Mouse (Mus musculus) CH12.LX (cell line): Measurements from ENCODE around the gene Hic2. TPM values are rescaled to one million over a fixed set of nuclear protein-coding genes. Genes with fewer than 3 reads are reported as not detected.

Experiments used
- DNase-seq: peaks from one replicate; pipeline ENCODE4 v3.0.0-alpha.2; 2013; ENCODE audit errors: extremely low read depth
- H3K27ac ChIP-seq: 2 replicates; pipeline ENCODE4 v1.5.1; 2012; ENCODE audit warnings: low read depth, mild to moderate bottlenecking, control low read depth, moderate library complexity; ENCODE audit not compliant: insufficient read depth
- H3K27me3 ChIP-seq: replicated peaks from 2 replicates; pipeline ENCODE3; 2012; ENCODE audit warnings: inconsistent platforms
- H3K36me3 ChIP-seq, 2 experiments: replicated peaks in 1 of 2; 2 replicates each; pipeline versions ENCODE3 to v1.6.1; 2012; ENCODE audit warnings: inconsistent platforms in 1 of 2, low read length in 1 of 2, mild to moderate bottlenecking in 1 of 2, mixed read lengths in 1 of 2, moderate library complexity in 1 of 2; ENCODE audit not compliant: control insufficient read depth in 1 of 2, insufficient read depth in 1 of 2
- H3K4me1 ChIP-seq, 2 experiments: 2 replicates each; pipeline ENCODE4 v1.6.1; 2012; ENCODE audit warnings: inconsistent platforms in 1 of 2, moderate library complexity in 1 of 2; ENCODE audit not compliant: insufficient read depth in 2 of 2, control insufficient read depth in 1 of 2
- H3K4me2 ChIP-seq: 2 replicates; pipeline ENCODE4 v1.6.1; 2012; ENCODE audit warnings: low read depth, mild to moderate bottlenecking, control low read depth; ENCODE audit not compliant: poor library complexity, insufficient read depth, severe bottlenecking
- H3K4me3 ChIP-seq, 3 experiments: fragments of 150-350 bp in 1 of 3; sonication (generic) in 1 of 3; replicated peaks in 1 of 3; 2 replicates each; pipeline versions ENCODE3 to v1.5.1; 2011 to 2012; ENCODE audit warnings: low read depth in 2 of 3, low read length in 2 of 3, mild to moderate bottlenecking in 2 of 3, moderate library complexity in 2 of 3, control low read depth in 1 of 3, improper control_type of control experiment in 1 of 3, inconsistent platforms in 1 of 3, mixed read lengths in 1 of 3; ENCODE audit not compliant: poor library complexity in 1 of 3
- H3K79me2 ChIP-seq: replicated peaks from 2 replicates; pipeline ENCODE4 v1.6.1; 2012; ENCODE audit warnings: mild to moderate bottlenecking, moderate library complexity; ENCODE audit not compliant: control insufficient read depth, poor library complexity, insufficient read depth, severe bottlenecking; ENCODE audit errors: extremely low read depth
- H3K9ac ChIP-seq: 2 replicates; pipeline ENCODE4 v1.6.1; 2012; ENCODE audit warnings: low read depth, mild to moderate bottlenecking, control low read depth, moderate library complexity; ENCODE audit not compliant: insufficient read depth
- H3K9me3 ChIP-seq: replicated peaks from 2 replicates; pipeline ENCODE3; 2012; ENCODE audit warnings: low read length, inconsistent platforms, mixed read lengths
- BHLHE40 ChIP-seq: IDR thresholded peaks from 2 replicates; pipeline ENCODE4 v1.6.1; 2011; ENCODE audit warnings: mild to moderate bottlenecking, low read depth, low read length, improper control_type of control experiment
- CHD1 ChIP-seq: IDR thresholded peaks from 2 replicates; pipeline ENCODE4 v1.6.1; 2012; ENCODE audit warnings: low read depth, low read length, improper control_type of control experiment, inconsistent platforms
- CHD2 ChIP-seq: IDR thresholded peaks from 2 replicates; pipeline ENCODE4 v1.6.1; 2011; ENCODE audit warnings: low read length, improper control_type of control experiment
- CTCF ChIP-seq, 2 experiments: IDR thresholded peaks in 1 of 2; conservative IDR thresholded peaks in 1 of 2; 2 replicates each; pipeline ENCODE4 v1.5.1; 2011 to 2012; ENCODE audit warnings: low read depth in 2 of 2, low read length in 2 of 2, improper control_type of control experiment in 1 of 2, inconsistent platforms in 1 of 2, mild to moderate bottlenecking in 1 of 2, moderate library complexity in 1 of 2
- E2F4 ChIP-seq: IDR thresholded peaks from 2 replicates; pipeline ENCODE4 v1.6.1; 2011; ENCODE audit warnings: low read depth, low read length, improper control_type of control experiment; ENCODE audit not compliant: insufficient replicate concordance
- ELF1 ChIP-seq: IDR thresholded peaks from 2 replicates; pipeline ENCODE4 v1.6.1; 2014; ENCODE audit warnings: low read depth, mild to moderate bottlenecking, inconsistent platforms, low read length, improper control_type of control experiment
- EP300 ChIP-seq: IDR thresholded peaks from 2 replicates; pipeline ENCODE4 v1.6.1; 2011; ENCODE audit warnings: low read length, improper control_type of control experiment
- ETS1 ChIP-seq: conservative IDR thresholded peaks from 2 replicates; pipeline ENCODE4 v1.6.1; 2012; ENCODE audit warnings: low read depth, mild to moderate bottlenecking, inconsistent platforms, low read length, improper control_type of control experiment, moderate library complexity
- GABPA ChIP-seq: IDR thresholded peaks from 2 replicates; pipeline ENCODE4 v1.6.1; 2012; ENCODE audit warnings: low read depth, low read length, improper control_type of control experiment, inconsistent platforms; ENCODE audit not compliant: insufficient replicate concordance
- HCFC1 ChIP-seq: IDR thresholded peaks from 2 replicates; pipeline ENCODE4 v1.6.1; 2012; ENCODE audit warnings: low read depth, mild to moderate bottlenecking, inconsistent platforms, low read length, improper control_type of control experiment
- IRF4 ChIP-seq: IDR thresholded peaks from 2 replicates; pipeline ENCODE4 v1.6.1; 2014; ENCODE audit warnings: low read depth, mild to moderate bottlenecking, inconsistent platforms, low read length, improper control_type of control experiment
- JUN ChIP-seq: IDR thresholded peaks from 2 replicates; pipeline ENCODE4 v1.6.1; 2011; ENCODE audit warnings: low read depth, mild to moderate bottlenecking, low read length, improper control_type of control experiment, moderate library complexity; ENCODE audit not compliant: insufficient read depth
- JUND ChIP-seq: conservative IDR thresholded peaks from 2 replicates; pipeline ENCODE4 v1.6.1; 2011; ENCODE audit warnings: low read depth, low read length, improper control_type of control experiment
- KAT2A ChIP-seq: IDR thresholded peaks from 2 replicates; pipeline ENCODE4 v1.6.1; 2012; ENCODE audit warnings: low read length, improper control_type of control experiment, inconsistent platforms; ENCODE audit not compliant: insufficient replicate concordance
- MAFK ChIP-seq: IDR thresholded peaks from 2 replicates; pipeline ENCODE4 v1.6.1; 2011; ENCODE audit warnings: low read length, improper control_type of control experiment; ENCODE audit not compliant: insufficient replicate concordance
- MAX ChIP-seq: IDR thresholded peaks from 2 replicates; pipeline ENCODE4 v1.6.1; 2011; ENCODE audit warnings: low read length, improper control_type of control experiment
- MAZ ChIP-seq: IDR thresholded peaks from 2 replicates; pipeline ENCODE4 v1.6.1; 2012; ENCODE audit warnings: low read depth, mild to moderate bottlenecking, inconsistent platforms, low read length, improper control_type of control experiment, moderate library complexity
- MEF2A ChIP-seq: IDR thresholded peaks from 2 replicates; pipeline ENCODE4 v1.6.1; 2014; ENCODE audit warnings: low read depth, mild to moderate bottlenecking, inconsistent platforms, low read length, improper control_type of control experiment, borderline replicate concordance
- MXI1 ChIP-seq: IDR thresholded peaks from 2 replicates; pipeline ENCODE4 v1.6.1; 2011; ENCODE audit warnings: mild to moderate bottlenecking, low read depth, low read length, improper control_type of control experiment
- MYC ChIP-seq: IDR thresholded peaks from 2 replicates; pipeline ENCODE4 v1.6.1; 2011; ENCODE audit warnings: low read depth, mild to moderate bottlenecking, improper control_type of control experiment, low read length
- NELFE ChIP-seq: IDR thresholded peaks from 2 replicates; pipeline ENCODE4 v1.6.1; 2011; ENCODE audit warnings: low read depth, low read length, improper control_type of control experiment
- NRF1 ChIP-seq: IDR thresholded peaks from 2 replicates; pipeline ENCODE4 v1.6.1; 2014; ENCODE audit warnings: low read depth, mild to moderate bottlenecking, inconsistent platforms, low read length, improper control_type of control experiment, moderate library complexity
- PAX5 ChIP-seq: IDR thresholded peaks from 2 replicates; pipeline ENCODE4 v1.6.1; 2012; ENCODE audit warnings: low read length, inconsistent platforms, mixed read lengths
- POLR2A ChIP-seq: IDR thresholded peaks from 2 replicates; pipeline ENCODE4 v1.6.1; 2011; ENCODE audit warnings: low read depth, mild to moderate bottlenecking, improper control_type of control experiment, low read length
- POLR2AphosphoS2 ChIP-seq: IDR thresholded peaks from 2 replicates; pipeline ENCODE4 v1.6.1; 2011; ENCODE audit warnings: low read depth, low read length, improper control_type of control experiment
- RAD21 ChIP-seq: IDR thresholded peaks from 2 replicates; pipeline ENCODE4 v1.6.1; 2011; ENCODE audit warnings: low read depth, mild to moderate bottlenecking, low read length, improper control_type of control experiment, moderate library complexity
- RCOR1 ChIP-seq: conservative IDR thresholded peaks from 2 replicates; pipeline ENCODE4 v1.6.1; 2012; ENCODE audit warnings: low read depth, mild to moderate bottlenecking, inconsistent platforms, low read length, improper control_type of control experiment
- SIN3A ChIP-seq: IDR thresholded peaks from 2 replicates; pipeline ENCODE4 v1.6.1; 2012; ENCODE audit warnings: low read length, improper control_type of control experiment, inconsistent platforms
- SMC3 ChIP-seq: IDR thresholded peaks from 2 replicates; pipeline ENCODE4 v1.6.1; 2011; ENCODE audit warnings: low read depth, low read length, improper control_type of control experiment
- TBP ChIP-seq: conservative IDR thresholded peaks from 2 replicates; pipeline ENCODE4 v1.6.1; 2011; ENCODE audit warnings: low read depth, low read length, improper control_type of control experiment
- TCF12 ChIP-seq: IDR thresholded peaks from 2 replicates; pipeline ENCODE4 v1.6.1; 2014; ENCODE audit warnings: low read depth, mild to moderate bottlenecking, inconsistent platforms, low read length, improper control_type of control experiment
- UBTF ChIP-seq: IDR thresholded peaks from 2 replicates; pipeline ENCODE4 v1.6.1; 2012; ENCODE audit warnings: low read depth, mild to moderate bottlenecking, inconsistent platforms, low read length, improper control_type of control experiment, moderate library complexity
- USF1 ChIP-seq: IDR thresholded peaks from 2 replicates; pipeline ENCODE4 v1.6.1; 2014; ENCODE audit warnings: low read depth, mild to moderate bottlenecking, inconsistent platforms, low read length, improper control_type of control experiment
- USF2 ChIP-seq: conservative IDR thresholded peaks from 2 replicates; pipeline ENCODE4 v1.6.1; 2011; ENCODE audit warnings: low read depth, low read length, improper control_type of control experiment
- ZC3H11A ChIP-seq: IDR thresholded peaks from 2 replicates; pipeline ENCODE4 v1.6.1; 2012; ENCODE audit warnings: low read depth, mild to moderate bottlenecking, inconsistent platforms, low read length, improper control_type of control experiment
- ZKSCAN1 ChIP-seq: IDR thresholded peaks from 2 replicates; pipeline ENCODE4 v1.6.1; 2012; ENCODE audit warnings: low read depth, inconsistent platforms, low read length, improper control_type of control experiment, borderline replicate concordance
- ZMIZ1 ChIP-seq: IDR thresholded peaks from 2 replicates; pipeline ENCODE4 v1.6.1; 2012; ENCODE audit warnings: low read depth, mild to moderate bottlenecking, inconsistent platforms, low read length, improper control_type of control experiment
- ZNF384 ChIP-seq: IDR thresholded peaks from 2 replicates; pipeline ENCODE4 v1.6.1; 2012; ENCODE audit warnings: low read depth, low read length, improper control_type of control experiment, inconsistent platforms
- dilution Hi-C: fragments of 300-500 bp; cut with MboI; formaldehyde crosslinking; loops from 2 replicates; pipeline ENCODE4 v1.14.3; 2020; ENCODE audit warnings: low sequenced_read_pairs; ENCODE audit not compliant: extremely low pct_unique_long_range_greater_than_20kb, extremely low pct_ligation_motif_present
- in situ Hi-C: fragments of 300-500 bp; cut with MboI; formaldehyde crosslinking; loops from 3 replicates; pipeline ENCODE4 v1.14.3; 2019; ENCODE audit warnings: low sequenced_read_pairs, low pct_ligation_motif_present, low pct_unique_long_range_greater_than_20kb, mixed read lengths
- polyA plus RNA-seq: library from polyadenylated mRNA; unstranded; fragments of >175 nt; gene quantifications from 2 replicates; pipeline ENCODE4 v1.2.1, GENCODE M21; 2012; ENCODE audit warnings: low read depth; ENCODE audit not compliant: insufficient read length
- total RNA-seq, 2 experiments: library from RNA; depleted of rRNA; stranded (reverse); fragments of 300-350 nt in 1 of 2; fragments of >200 nt in 1 of 2; gene quantifications; 2 replicates each; pipeline ENCODE4 v1.2.3; 2012 to 2014

The Hic2 gene
- total and polyA plus RNA-seq, 3 experiments = 6.2 to 9.6 (median 8.1) TPM

DNA sequence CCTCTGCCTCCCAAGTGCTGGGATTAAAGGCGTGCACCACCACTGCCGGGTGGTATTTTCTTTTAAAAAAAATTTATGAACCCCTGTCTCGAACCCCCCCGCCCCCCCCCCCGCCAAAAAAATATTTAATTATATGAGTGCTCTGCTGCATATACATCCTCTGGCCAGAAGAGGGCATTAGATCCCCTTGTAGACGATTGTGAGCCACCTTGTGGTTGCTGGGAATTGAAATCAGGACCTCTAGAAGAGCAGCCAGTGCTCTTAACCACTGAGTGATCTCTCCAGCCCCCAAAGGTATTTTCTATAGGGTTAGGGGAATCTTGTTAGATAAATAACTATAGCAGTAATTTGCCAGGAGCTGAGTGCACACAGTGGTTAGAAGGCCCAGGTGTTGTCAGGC lies 28.4 kb upstream of the Hic2 start:
- H3K27me3 ChIP-seq = peaks cover 33% of the 10 kb centered on the region
- H3K79me2 ChIP-seq = peaks cover 13% of the 10 kb centered on the region
- H3K27ac ChIP-seq = no peak overlapping the region
- TF ChIP-seq MEF2A = no peak
- TF ChIP-seq ELF1 = no peak
- TF ChIP-seq KAT2A = no peak
- TF ChIP-seq RCOR1 = no peak
- TF ChIP-seq BHLHE40 = no peak
- no peak for TF ChIP-seq MAFK
- no peak for TF ChIP-seq MAX
- TF ChIP-seq NRF1 = no peak
- TF ChIP-seq EP300 = no peak
- no peak for TF ChIP-seq PAX5
- no peak for TF ChIP-seq POLR2AphosphoS2
- no peak for TF ChIP-seq TCF12
- TF ChIP-seq E2F4 = no peak
- TF ChIP-seq MYC = 0 out of 2 replicates have a peak, but pooled peaks have one; percentile 42
- TF ChIP-seq IRF4 = peak; percentile 44; the same call in 1 of the 2 replicates
- TF ChIP-seq ZKSCAN1 = no peak
- TF ChIP-seq NELFE = peak; percentile 62; the same call in 1 of the 2 replicates
- no peak for TF ChIP-seq ZMIZ1
- peak; percentile 65 for TF ChIP-seq RAD21
- TF ChIP-seq GABPA = no peak
- no peak for TF ChIP-seq CHD1
- peak; percentile 51 to 97; a peak in 3 of 4 replicates for TF ChIP-seq CTCF (conservative IDR thresholded peaks at IDR 0.05 in 1 of 2, IDR thresholded peaks at IDR 0.05 in 1 of 2; ENCODE audit: low read depth in 2 of 2, low read length in 2 of 2)
- TF ChIP-seq ZNF384 = peak; percentile 69
- TF ChIP-seq HCFC1 = 0 out of 2 replicates have a peak, but pooled peaks have one; percentile 30
- no peak for TF ChIP-seq USF2
- TF ChIP-seq JUN = no peak
- TF ChIP-seq MXI1 = no peak
- no peak for TF ChIP-seq CHD2
- no peak for TF ChIP-seq UBTF
- TF ChIP-seq USF1 = no peak
- TF ChIP-seq ZC3H11A = no peak; the same call in 1 of the 2 replicates
- 0 out of 2 replicates have a peak, but pooled peaks have one; percentile 34 for TF ChIP-seq JUND
- TF ChIP-seq SMC3 = peak; percentile 83
- TF ChIP-seq POLR2A = no peak
- no peak for TF ChIP-seq ETS1
- peak; percentile 61; the same call in 1 of the 2 replicates for TF ChIP-seq MAZ
- TF ChIP-seq SIN3A = no peak
- no peak for TF ChIP-seq TBP
- peaks cover 3% of the 10 kb centered on the region for H3K9me3 ChIP-seq
- H3K4me3 ChIP-seq = no peak overlapping the region
- peak overlapping the region; percentile 23; the same call in 1 of the 2 replicates for H3K9ac ChIP-seq
- in situ Hi-C loops (loop anchor here (5.0 to 10.0 kb wide), 3 partner anchors 73 to 330 kb away; partner anchors contain the start of genes Sdf2l1 and Thap7), dilution Hi-C loops (no loop called here)
- H3K36me3 ChIP-seq = no peaks in the 10 kb centered on the region
- 0 out of 2 replicates have a peak overlapping the region, but pooled peaks have one; percentile 30 for H3K4me2 ChIP-seq
- peak; percentile 73 for DNase-seq
- peaks cover 2 to 37% of the 10 kb centered on the region in 2 experiments; a peak in 3 of 4 replicates for H3K4me1 ChIP-seq
